Mouse (Mus musculus): ENCODE results near the gene Dbi.

DNA sequence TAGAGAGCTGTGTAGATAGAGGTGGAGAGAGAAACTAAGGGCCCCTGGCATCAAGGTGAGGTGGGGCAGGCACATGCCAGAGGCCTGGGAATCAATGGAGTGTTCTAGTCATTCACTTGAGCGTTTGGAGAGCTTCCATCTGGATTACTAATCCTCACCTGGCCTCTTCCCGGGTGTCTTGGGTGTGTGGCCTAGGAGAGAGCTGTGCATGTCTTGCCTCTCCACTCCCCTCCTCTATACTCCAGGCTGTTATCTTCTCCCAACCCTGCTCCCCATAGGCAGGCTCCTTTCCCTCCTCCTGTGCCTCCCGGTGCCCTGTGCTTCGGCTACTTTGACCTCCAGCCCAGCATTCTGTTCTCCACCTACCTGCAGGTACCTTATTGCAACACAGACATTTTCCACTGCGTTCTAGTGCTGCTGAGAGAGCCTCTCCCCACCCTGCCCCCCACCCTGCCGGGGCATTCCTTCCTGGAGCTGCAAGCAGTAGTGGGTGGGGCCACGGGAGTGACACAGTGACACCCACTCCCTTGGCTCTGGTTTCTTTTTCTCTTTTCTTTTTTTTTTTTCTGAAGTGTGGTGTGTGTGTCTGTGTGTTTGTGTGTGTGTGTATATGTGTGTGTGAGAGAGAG is 37.8 kb downstream of the Dbi start:
- TF ChIP-seq CTCF (IDR thresholded peaks at IDR 0.05; ENCODE audit: borderline replicate concordance, insufficient read depth, low read depth, low read length) = no peak
- no peak for TF ChIP-seq POLR2A (IDR thresholded peaks at IDR 0.05; ENCODE audit: borderline replicate concordance, insufficient read depth, low read length)
